Mouse (Mus musculus): ENCODE measurements around the gene Rhbdd3.
A peak's percentile ranks its signal among the peaks of the same experiment; 100 is the strongest.

- TF ChIP-seq POLR2A (IDR thresholded peaks at IDR 0.05; ENCODE audit: low read depth, low read length) (peak; percentile 35; the same call in 1 of the 2 replicates), CTCF (IDR thresholded peaks at IDR 0.05; ENCODE audit: extremely low read depth, insufficient read length, insufficient replicate concordance, low read depth, low read length) (no peak)
These were observed 541 bp upstream of the Rhbdd3 start for GRCm38 (mm10) chr11:5098035-5098735.

Measured in small intestine, adult 2 months (tissue).